Mouse (Mus musculus): ENCODE data around the gene Slc17a8. TPM values are rescaled to one million over a fixed set of nuclear protein-coding genes. Genes with fewer than 3 reads are reported as not detected.

Gene Slc17a8
- not detected for polyA plus RNA-seq (2017; shearing (Covaris generic))

DNA sequence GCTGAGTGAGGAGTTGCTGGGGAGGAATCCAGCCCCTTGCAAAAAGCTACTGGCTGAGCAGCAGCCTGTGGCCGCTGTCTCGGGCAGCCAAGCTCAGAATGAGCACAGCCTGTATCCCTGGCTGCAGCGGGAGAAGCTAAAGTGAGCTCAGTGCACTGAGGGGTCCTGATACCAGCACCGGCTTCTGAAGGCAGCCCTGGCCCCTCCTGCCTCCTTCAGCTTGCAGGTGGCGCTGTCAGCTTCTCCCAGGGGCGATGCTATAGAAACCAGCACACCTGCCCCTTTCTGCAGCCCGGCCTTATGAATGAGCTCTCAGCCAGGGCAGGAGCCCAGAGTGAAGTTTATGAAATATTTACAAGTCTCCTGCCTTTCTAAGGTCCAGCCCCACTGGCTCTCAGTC lies at the start of gene Slc17a8:
Slc17a8 (minus strand) TSS at position 125 of the 400 bp plus-strand sequence.

DNA sequence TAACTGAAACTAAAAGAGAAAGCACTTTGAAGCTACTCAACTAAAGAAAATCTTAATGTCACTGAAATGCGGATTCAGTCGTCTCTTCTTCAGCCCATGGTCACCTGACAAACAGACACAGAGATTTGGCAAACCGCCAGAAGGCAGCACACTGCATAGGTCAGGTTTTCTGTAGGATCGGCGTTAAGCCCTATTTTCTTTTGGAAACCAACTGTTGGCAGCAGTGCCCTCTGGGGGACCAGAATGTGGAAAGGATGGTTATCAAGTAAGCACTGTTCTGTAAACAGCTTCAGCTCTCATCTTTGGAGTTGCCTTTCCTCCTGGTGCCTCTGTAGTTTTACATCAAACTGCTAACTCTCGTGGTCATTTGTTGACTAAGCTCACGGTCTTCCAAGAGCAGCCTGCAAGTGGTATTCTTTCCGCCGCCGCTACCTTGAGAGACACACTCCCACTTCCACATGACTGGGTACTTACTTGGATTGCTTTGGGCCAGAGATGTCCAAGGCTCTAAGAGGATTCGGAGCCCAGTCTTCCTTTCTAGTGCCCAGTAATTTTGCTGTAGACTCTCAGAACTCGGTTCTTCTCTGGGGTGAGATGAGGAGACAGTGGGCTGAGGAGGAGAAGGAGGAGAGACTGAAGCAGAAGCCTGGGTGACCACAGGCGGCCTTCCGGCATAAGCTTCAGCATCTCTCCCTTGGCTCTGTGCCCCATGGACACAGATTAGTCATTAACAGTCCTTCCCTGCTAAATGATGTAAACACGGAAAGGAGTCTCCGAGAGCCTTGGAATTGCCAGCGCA lies 87.9 kb downstream of the Slc17a8 start, which contains the start of gene Nr1h4:
Nr1h4 (minus strand) TSS at position 657 of the 799 bp plus-strand sequence.

Other genes with a start within 250 kb of the Slc17a8 start
- gene Gas2l3, start 177.3 kb downstream of the Slc17a8 start, polyA plus RNA-seq (2017; shearing (Covaris generic)): 0.82 TPM
- gene Nr1h4, start 87.7 kb downstream of the Slc17a8 start, polyA plus RNA-seq (2017; shearing (Covaris generic)): not detected
- gene Scyl2, start 65.0 kb upstream of the Slc17a8 start, polyA plus RNA-seq (2017; shearing (Covaris generic)): 21.6 TPM
- 40.4 TPM for gene Actr6, start 111.0 kb upstream of the Slc17a8 start, polyA plus RNA-seq (2017; shearing (Covaris generic))
- 27.2 TPM for gene Uhrf1bp1l, start 123.7 kb upstream of the Slc17a8 start, polyA plus RNA-seq (2017; shearing (Covaris generic))